Mouse (Mus musculus) cortical plate, adult 2 months (tissue): Measurements from ENCODE around the gene Anapc2.

Experiments
- CTCF ChIP-seq: fragments of 200-500 bp; IDR thresholded peaks from 2 replicates; pipeline ENCODE4 v1.5.1; 2011; ENCODE audit warnings: mild to moderate bottlenecking, control low read depth, low read length; ENCODE audit not compliant: insufficient read depth; ENCODE audit errors: extremely low read depth
- POLR2A ChIP-seq: fragments of 200-500 bp; IDR thresholded peaks from 2 replicates; pipeline ENCODE4 v1.6.1; 2011; ENCODE audit warnings: mild to moderate bottlenecking, low read length, control low read depth; ENCODE audit not compliant: insufficient read depth; ENCODE audit errors: extremely low read depth

- TF ChIP-seq POLR2A (no peak), CTCF (no peak)
Measured at GRCm38 (mm10) chr2:25225811-25226379, 46.4 kb upstream of the Anapc2 start.
